Mouse (Mus musculus) cerebellum, adult 2 months (tissue): ENCODE measurements around the gene Dkc1. TPM values are rescaled to one million over a fixed set of nuclear protein-coding genes. Genes with fewer than 3 reads are reported as not detected.
"Not testable (repeated sequence)": the region's sequence is repeated elsewhere in the genome, so short reads cannot be mapped to it uniquely, and the experiment has no call there.

Source experiments
- DNase-seq, 2 experiments: peaks; one replicate each; pipeline ENCODE4 v3.0.0; 2021
- H3K27ac ChIP-seq: fragments of 200-500 bp; 2 replicates; pipeline ENCODE4 v1.5.1; 2012; ENCODE audit warnings: low read length, control low read depth, inconsistent platforms; ENCODE audit not compliant: insufficient read depth
- H3K27me3 ChIP-seq: fragments of 200-500 bp; 2 replicates; pipeline ENCODE4 v1.6.1; 2012; ENCODE audit warnings: inconsistent platforms, mild to moderate bottlenecking, low read length, moderate library complexity; ENCODE audit not compliant: control insufficient read depth, insufficient read depth
- H3K4me1 ChIP-seq: fragments of 200-500 bp; 2 replicates; pipeline ENCODE4 v1.6.1; 2011; ENCODE audit warnings: low read length; ENCODE audit not compliant: control insufficient read depth, insufficient read depth
- H3K4me3 ChIP-seq: fragments of 200-500 bp; replicated peaks from 2 replicates; pipeline ENCODE3; 2011; ENCODE audit warnings: mild to moderate bottlenecking, low read depth, low read length, control low read depth; ENCODE audit not compliant: insufficient read depth
- CTCF ChIP-seq: fragments of 200-500 bp; IDR thresholded peaks from 2 replicates; pipeline ENCODE4 v1.5.1; 2011; ENCODE audit warnings: low read depth, mild to moderate bottlenecking, control low read depth, low read length, moderate library complexity, borderline replicate concordance; ENCODE audit not compliant: insufficient read depth
- POLR2A ChIP-seq: fragments of 200-500 bp; IDR thresholded peaks from 2 replicates; pipeline ENCODE4 v1.6.1; 2011; ENCODE audit warnings: low read length, control low read depth, borderline replicate concordance; ENCODE audit not compliant: insufficient read depth
- WGBS: fragments of 180-500 bp; shearing (Covaris S2); methylation state at CpG from one replicate; pipeline ENCODE4 v1.1.7; 2018; 5-methylcytosine and 5-hydroxymethylcytosine counted together
- polyA plus RNA-seq: library from polyadenylated mRNA; depleted of rRNA; stranded (reverse); fragments of >200 nt; gene quantifications from 2 replicates; pipeline ENCODE4 v1.2.3, GENCODE M21; 2012

Gene Dkc1
- polyA plus RNA-seq, 1 experiment = 48.8 TPM

DNA sequence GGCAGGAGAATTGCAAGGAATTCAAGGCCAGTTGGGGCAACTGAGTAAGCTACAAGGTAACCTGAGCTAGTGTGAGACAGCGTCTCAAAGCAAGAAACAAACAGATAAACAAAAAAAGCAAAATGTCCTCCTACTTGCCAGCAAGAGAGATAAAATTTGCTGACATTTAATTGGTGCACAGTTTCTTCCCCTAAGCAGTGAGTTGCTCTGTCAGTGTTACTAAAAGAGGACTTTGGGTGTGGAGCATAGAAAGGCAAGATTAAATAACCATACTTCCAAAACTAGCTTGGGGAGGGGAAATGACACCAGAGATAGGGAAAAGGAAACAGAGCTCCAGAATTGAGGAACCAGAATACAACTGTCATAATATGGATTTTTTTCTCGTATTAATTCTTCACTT, 33.8 kb downstream of the Dkc1 start:
- no peak for DNase-seq
- Histone ChIP-seq H3K27me3 (no peaks in the 10 kb centered on the region), H3K27ac (no peak overlapping the region), H3K4me1 (no peaks in the 10 kb centered on the region), H3K4me3 (no peak overlapping the region)
- WGBS = 74% methylated on average over 2 of the region's 2 CpGs
- no peak for TF ChIP-seq POLR2A
- no peak for TF ChIP-seq CTCF

DNA sequence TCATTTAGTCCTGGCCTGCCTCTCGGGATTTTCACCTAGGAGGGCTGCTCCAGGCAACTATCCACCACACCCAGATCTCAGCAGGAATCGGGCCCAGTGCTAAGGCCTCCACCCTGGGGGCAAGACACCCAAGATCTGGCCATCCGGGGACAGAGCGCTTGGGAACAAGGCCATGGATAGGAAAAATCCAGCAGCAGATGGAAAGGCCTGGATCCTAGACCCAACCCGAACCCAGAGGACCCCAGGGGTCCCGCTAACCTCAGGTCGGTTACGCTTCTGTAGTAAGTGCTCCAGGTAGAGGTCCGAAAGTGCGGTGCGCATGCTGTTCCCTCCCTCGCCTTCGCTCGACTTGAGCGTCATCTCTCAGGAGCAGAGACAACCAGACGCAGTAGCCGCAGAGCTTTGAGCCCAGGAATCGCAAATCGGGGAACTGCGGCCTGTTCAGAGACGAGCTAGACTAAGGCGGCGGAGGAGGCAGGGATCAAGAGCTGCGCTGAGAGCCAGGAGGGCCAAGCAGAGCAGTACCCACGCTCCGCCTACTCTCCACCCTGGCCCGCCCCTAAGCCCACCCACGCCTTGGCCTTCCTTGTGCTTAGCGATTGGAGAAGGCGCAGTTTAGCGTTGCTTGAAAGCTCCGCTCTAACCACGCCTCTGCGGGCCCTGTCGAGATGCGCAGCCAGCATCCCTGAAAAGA, 35.0 kb downstream of the Dkc1 start, which contains the start of gene Mpp1:
TSS of gene Mpp1 (minus strand) at position 550 of the 694 bp plus-strand sequence.
- no peaks in the 10 kb centered on the region for H3K4me1 ChIP-seq
- whole genome bisulfite sequencing = 11% methylated on average over 35 of the region's 36 CpGs
- H3K27ac ChIP-seq = no peak within 1 kb of the TSS
- no peaks in the 10 kb centered on the region for H3K27me3 ChIP-seq
- TF ChIP-seq CTCF (no peak), POLR2A (peak; percentile 50; the same call in 1 of the 2 replicates)
- peak; percentile 76 to 82 for DNase-seq
- peak within 1 kb of the TSS; percentile 68 for H3K4me3 ChIP-seq

DNA sequence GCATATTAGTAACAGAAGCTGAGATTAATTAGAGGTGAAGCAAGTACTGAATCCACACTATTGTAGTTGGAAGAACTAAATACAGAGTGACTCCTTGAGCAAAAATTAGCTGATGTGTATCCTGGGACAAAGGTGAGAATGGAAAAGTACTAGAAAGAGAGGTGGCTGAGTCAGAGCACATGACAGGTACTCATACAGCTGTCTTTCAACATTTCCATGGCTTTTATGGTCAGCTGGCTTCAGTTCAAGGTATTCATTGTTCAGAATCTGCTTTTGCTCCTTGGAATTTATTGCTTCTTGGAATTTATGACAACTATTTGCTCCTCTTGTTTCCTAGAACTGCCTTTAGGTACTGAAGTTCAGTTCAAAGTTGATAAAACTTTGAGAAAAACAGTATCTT, 41.3 kb downstream of the Dkc1 start:
- Histone ChIP-seq H3K4me1 (no peaks in the 10 kb centered on the region), H3K27me3 (no peaks in the 10 kb centered on the region), H3K4me3 (no peak overlapping the region), H3K27ac (no peak overlapping the region)
- no peak for DNase-seq
- TF ChIP-seq POLR2A (no peak), CTCF (no peak)

DNA sequence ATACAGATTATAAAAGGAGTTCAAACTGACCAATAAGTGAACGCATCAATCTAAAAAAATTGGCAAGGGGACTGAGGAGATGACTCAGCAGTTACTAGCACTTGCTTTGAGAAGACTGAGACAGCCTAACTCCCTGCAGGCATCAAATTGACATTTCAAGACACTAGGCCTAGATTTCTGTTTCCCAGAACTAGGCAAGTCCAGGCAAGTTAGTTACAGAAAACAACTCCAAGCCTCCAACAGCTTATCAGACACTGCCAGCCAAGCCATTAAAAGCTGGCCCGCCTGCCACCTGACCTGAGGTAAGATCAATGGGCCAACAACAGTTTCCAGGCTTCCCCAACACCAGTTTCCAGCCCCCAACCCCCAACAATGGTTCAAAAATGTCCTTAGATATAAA, 42.1 kb downstream of the Dkc1 start:
- H3K27ac ChIP-seq = no peak overlapping the region
- no peak for DNase-seq
- H3K4me3 ChIP-seq = no peak overlapping the region
- no peaks in the 10 kb centered on the region for H3K27me3 ChIP-seq
- H3K4me1 ChIP-seq = no peaks in the 10 kb centered on the region
- WGBS = 72% methylated on average over 2 of the region's 2 CpGs
- TF ChIP-seq POLR2A (no peak), CTCF (no peak)

DNA sequence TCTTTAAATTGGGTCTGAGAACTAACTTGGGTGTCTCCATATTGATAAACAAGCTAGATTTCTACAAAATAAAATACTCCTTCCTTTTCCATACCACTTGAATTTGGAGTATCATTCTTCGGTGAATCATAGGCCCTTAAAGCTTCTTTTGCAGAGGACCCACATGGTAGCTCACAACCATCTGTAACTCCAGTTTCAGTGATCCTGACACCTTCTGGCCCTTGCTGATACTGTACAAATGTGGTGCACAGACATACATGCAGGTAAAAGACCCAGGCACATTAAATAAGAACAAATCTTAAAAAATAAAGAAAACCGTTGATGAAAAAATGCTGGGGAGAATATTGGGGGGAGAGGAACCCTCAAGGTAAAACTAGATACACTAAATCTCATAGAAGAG, 42.5 kb downstream of the Dkc1 start:
- no peak overlapping the region for H3K4me3 ChIP-seq
- WGBS = 93% methylated on average over 2 of the region's 2 CpGs
- TF ChIP-seq CTCF (no peak), POLR2A (no peak)

DNA sequence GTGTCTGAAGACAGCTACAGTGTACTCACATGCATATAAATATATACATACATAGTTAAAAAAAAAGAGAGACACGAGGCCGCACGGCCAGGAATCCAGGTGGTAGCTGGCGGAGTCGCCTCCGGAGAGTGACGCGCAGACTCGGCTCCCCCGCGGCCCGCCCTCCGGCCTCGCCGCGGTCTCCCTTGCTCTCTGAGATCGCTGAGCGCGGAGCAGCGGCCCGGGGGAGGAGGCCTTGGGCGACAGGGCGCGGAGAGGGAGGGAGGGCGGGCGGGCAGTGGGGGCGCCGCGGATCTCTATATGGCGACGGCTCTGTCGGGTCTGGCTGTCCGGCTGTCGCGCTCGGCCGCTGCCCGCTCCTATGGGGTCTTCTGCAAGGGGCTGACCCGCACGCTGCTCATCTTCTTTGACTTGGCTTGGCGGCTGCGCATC, 47.5 kb downstream of the Dkc1 start:
- H3K27me3 ChIP-seq, H3K4me3 ChIP-seq, H3K4me1 ChIP-seq, H3K27ac ChIP-seq: not testable (repeated sequence)
- 20% methylated on average over 25 of the region's 42 CpGs for WGBS
- peak in 1 of 2 experiments; percentile 9 for DNase-seq

More for the DNA sequence above, 42.5 kb downstream of the Dkc1 start:
- no peak for DNase-seq
- no peak overlapping the region for H3K27ac ChIP-seq
- H3K4me1 ChIP-seq = no peaks in the 10 kb centered on the region
- no peaks in the 10 kb centered on the region for H3K27me3 ChIP-seq

DNA sequence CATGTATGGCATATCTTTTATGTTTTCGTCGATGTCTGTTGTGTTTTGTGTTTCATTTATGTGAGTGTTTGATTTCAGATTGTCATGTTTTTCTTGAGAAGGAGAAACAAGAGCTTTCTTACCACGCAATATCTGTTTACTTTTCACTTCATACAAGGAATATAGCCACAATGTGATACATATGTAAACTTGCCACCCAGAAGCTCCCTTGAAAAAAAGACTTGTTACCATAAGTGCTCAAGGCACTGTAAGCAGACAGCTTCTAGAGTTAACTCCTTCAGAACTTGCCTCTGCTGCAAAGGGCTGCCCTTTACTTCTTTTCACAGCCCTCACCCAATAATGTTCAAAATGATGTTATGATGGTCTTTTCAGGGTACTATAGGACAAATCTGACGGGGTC, 52.8 kb downstream of the Dkc1 start:
- Histone ChIP-seq H3K4me1 (no peaks in the 10 kb centered on the region), H3K4me3 (no peak overlapping the region), H3K27me3 (no peaks in the 10 kb centered on the region), H3K27ac (no peak overlapping the region)
- TF ChIP-seq CTCF = no peak
- TF ChIP-seq POLR2A = no peak
- DNase-seq = no peak
- 94% methylated on average over 4 of the region's 4 CpGs for WGBS

DNA sequence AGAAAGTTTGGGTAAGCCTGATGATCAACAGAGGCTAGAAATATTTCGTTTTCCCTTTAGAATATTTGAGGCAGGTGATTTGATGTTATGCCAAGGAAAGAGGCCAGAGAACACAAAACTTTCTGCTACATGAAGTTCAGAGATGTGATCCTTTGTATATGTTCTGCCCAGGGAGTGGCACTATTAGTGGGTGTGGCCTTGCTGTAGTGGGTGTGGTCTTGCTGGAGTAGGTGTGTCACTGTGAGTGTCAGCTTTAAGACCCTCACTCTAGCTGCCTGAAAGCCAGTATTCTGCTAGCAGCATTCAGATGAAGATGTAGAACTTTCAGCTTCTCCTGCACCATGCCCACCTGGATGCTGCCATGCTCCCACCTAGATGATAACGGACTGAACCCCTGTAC, 54.6 kb downstream of the Dkc1 start:
- 77% methylated on average over 2 of the region's 2 CpGs for WGBS
- TF ChIP-seq POLR2A (no peak), CTCF (no peak)

More for the DNA sequence above, 54.6 kb downstream of the Dkc1 start:
- Histone ChIP-seq H3K4me1 (no peaks in the 10 kb centered on the region), H3K27me3 (no peaks in the 10 kb centered on the region), H3K27ac (no peak overlapping the region), H3K4me3 (no peak overlapping the region)
- DNase-seq = no peak
